Mouse (Mus musculus) kidney, postnatal 14 days (tissue): ENCODE results near the gene Ptprg.

Experiments
- DNase-seq: peaks from one replicate; pipeline ENCODE4 v3.0.0; 2022; ENCODE audit warnings: mixed read lengths

Ptprg gene

GRCm38 (mm10) chr14:11828086-11828485 lies 274.8 kb downstream of the Ptprg start:
- no peak for DNase-seq

GRCm38 (mm10) chr14:11833678-11834077 lies 280.3 kb downstream of the Ptprg start:
- DNase-seq = peak; percentile 32

- no peak for DNase-seq
Measured at GRCm38 (mm10) chr14:11835706-11836445, 282.5 kb downstream of the Ptprg start.

- DNase-seq = no peak
Measured at GRCm38 (mm10) chr14:11837714-11838113, 284.4 kb downstream of the Ptprg start.

- DNase-seq = no peak
Measured at GRCm38 (mm10) chr14:11841621-11842020, 288.3 kb downstream of the Ptprg start.

- DNase-seq = no peak
Measured at GRCm38 (mm10) chr14:11852896-11853295, 299.6 kb downstream of the Ptprg start.

- DNase-seq = no peak
Measured at GRCm38 (mm10) chr14:11855499-11855898, 302.2 kb downstream of the Ptprg start.

GRCm38 (mm10) chr14:11857928-11858481 lies 304.7 kb downstream of the Ptprg start:
- no peak for DNase-seq

- no peak for DNase-seq
Measured at GRCm38 (mm10) chr14:11863286-11863685, 310.0 kb downstream of the Ptprg start.

- DNase-seq = no peak
Measured at GRCm38 (mm10) chr14:11864840-11865239, 311.5 kb downstream of the Ptprg start.

- DNase-seq = no peak
Measured at GRCm38 (mm10) chr14:11865332-11865731, 312.0 kb downstream of the Ptprg start.

- DNase-seq = no peak
Measured at GRCm38 (mm10) chr14:11865872-11866271, 312.5 kb downstream of the Ptprg start.

- peak; percentile 41 for DNase-seq
Measured at GRCm38 (mm10) chr14:11866416-11866815, 313.1 kb downstream of the Ptprg start.

GRCm38 (mm10) chr14:11868636-11869035 lies 315.3 kb downstream of the Ptprg start:
- DNase-seq = peak; percentile 73

GRCm38 (mm10) chr14:11871752-11872344 lies 318.5 kb downstream of the Ptprg start:
- no peak for DNase-seq

- DNase-seq = no peak
Measured at GRCm38 (mm10) chr14:11874266-11874665, 320.9 kb downstream of the Ptprg start.

- peak; percentile 33 for DNase-seq
Measured at GRCm38 (mm10) chr14:11874960-11875889, 321.9 kb downstream of the Ptprg start.

- peak; percentile 75 for DNase-seq
Measured at GRCm38 (mm10) chr14:11881082-11881481, 327.8 kb downstream of the Ptprg start.

- DNase-seq = peak; percentile 47
Measured at GRCm38 (mm10) chr14:11883142-11883921, 330.0 kb downstream of the Ptprg start.

GRCm38 (mm10) chr14:11883995-11884394 lies 330.7 kb downstream of the Ptprg start:
- no peak for DNase-seq

GRCm38 (mm10) chr14:11886417-11886816 lies 333.1 kb downstream of the Ptprg start:
- DNase-seq = no peak

- no peak for DNase-seq
Measured at GRCm38 (mm10) chr14:11890890-11891289, 337.6 kb downstream of the Ptprg start.
